Mouse (Mus musculus) B cell, adult 67 days (primary cell): ENCODE data around the gene Olfr821. TPM values are rescaled to one million over a fixed set of nuclear protein-coding genes. Genes with fewer than 3 reads are reported as not detected.

Experiments used
- total RNA-seq, 2 experiments: library from RNA; stranded (reverse); gene quantifications; 4 replicates each; pipeline ENCODE4 v1.2.4; 2023

Olfr821 gene
- total RNA-seq = not detected

DNA sequence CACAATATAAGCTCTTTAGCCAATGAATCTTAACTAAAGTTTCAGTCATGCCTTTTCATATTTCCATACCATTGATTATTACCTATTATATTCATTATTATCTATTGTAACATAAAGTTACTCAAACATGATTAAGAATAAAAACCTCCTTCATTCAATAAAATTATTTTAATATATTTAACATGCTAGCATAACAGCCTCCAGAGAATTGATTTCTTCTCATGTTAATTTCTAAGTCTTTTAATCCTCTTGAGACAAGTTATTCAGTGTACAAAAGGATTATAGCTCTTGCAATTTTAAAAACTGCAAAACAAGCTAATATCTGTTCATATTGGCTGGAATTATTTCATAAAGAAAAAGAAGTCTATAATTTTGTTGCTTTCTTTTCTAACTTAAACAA, at the start of gene Olfr821:
TSS of gene Olfr821 (plus strand) at position 301 of the 400 bp plus-strand sequence.

DNA sequence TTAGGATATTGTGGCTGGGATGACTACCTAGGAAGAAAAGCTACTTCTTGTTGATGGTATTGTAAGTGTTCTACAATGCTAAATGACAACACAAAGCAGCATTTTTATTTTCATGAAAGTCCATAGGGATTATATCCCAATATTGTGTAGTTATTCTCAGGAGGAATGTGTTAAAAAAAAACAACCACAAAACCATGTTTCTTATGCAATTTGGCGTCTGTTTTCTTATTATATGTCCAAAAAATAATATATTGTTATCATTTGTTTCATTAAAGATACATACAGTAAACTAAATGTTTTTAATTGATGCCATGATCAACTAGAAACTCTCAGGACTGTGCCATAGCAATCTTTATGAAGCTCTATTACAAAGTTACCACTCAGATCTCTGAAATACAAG, 45.2 kb upstream of the Olfr821 start, which contains the start of gene Gm10310:
TSS of gene Gm10310 (minus strand) at position 101 of the 400 bp plus-strand sequence.

DNA sequence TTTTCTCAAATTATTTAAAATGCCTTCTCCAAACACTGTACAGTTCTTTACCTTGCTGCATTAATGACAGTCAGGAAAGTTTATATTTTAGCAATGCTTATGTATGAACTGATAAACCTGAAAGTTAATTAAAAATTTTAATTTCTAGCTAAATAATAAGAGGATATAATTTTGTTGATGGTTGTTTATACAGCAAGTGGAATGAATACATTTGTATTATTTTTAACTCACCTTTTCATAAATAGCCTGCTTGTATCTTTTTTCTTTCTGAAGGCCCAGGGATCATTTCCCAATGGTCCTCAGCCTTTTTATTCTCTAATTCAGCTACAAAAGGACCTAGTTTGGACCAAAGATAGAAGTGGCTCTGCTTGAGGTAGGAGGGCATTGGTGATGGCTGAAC, 17.8 kb upstream of the Olfr821 start, which contains the start of gene Olfr820:
TSS of gene Olfr820 (plus strand) at position 301 of the 400 bp plus-strand sequence.

DNA sequence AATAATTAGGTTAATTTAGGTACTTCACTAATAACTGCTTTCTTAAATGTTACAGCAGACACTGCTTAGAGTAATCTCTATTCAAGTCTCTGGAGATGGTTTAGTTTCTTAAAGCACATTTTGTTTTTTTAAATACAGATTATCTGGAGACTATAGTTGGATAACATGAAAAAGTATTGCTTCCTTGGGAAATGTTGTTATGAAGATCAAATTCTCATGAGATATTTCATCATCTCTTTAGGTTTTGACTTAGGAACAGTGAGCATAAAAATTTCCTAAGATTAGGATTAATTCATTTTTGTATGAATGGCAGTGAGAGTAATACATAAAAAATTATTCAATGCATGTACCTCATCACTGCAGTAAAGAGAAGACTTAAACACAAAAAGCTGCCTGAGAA, 40.8 kb downstream of the Olfr821 start, which contains the start of gene Olfr822:
TSS of gene Olfr822 (plus strand) at position 301 of the 400 bp plus-strand sequence.

Other genes with a start within 250 kb of the Olfr821 start
- gene Olfr810, start 235.4 kb upstream of the Olfr821 start, total RNA-seq = not detected
- gene Olfr811, start 226.0 kb upstream of the Olfr821 start, total RNA-seq = not detected
- not detected for gene Olfr812, start 184.3 kb upstream of the Olfr821 start, total RNA-seq
- gene Olfr813, start 175.0 kb upstream of the Olfr821 start, total RNA-seq = not detected
- gene Olfr814, start 150.5 kb upstream of the Olfr821 start, total RNA-seq = not detected
- gene Olfr815, start 124.5 kb upstream of the Olfr821 start, total RNA-seq = not detected
- gene Olfr816, start 114.8 kb upstream of the Olfr821 start, total RNA-seq = not detected
- not detected for gene Olfr818, start 81.2 kb upstream of the Olfr821 start, total RNA-seq
- gene Olfr819, start 63.1 kb upstream of the Olfr821 start, total RNA-seq = not detected
- gene Olfr247, start 54.2 kb upstream of the Olfr821 start, total RNA-seq = not detected
- gene Gm10310, start 45.3 kb upstream of the Olfr821 start, total RNA-seq = not detected
- not detected for gene Olfr820, start 17.7 kb upstream of the Olfr821 start, total RNA-seq
- not detected for gene Olfr822, start 40.9 kb downstream of the Olfr821 start, total RNA-seq
- gene Olfr823, start 85.0 kb downstream of the Olfr821 start, total RNA-seq = not detected
- not detected for gene Olfr824, start 99.7 kb downstream of the Olfr821 start, total RNA-seq
- not detected for gene Olfr825, start 136.4 kb downstream of the Olfr821 start, total RNA-seq
- gene Olfr826, start 153.8 kb downstream of the Olfr821 start, total RNA-seq = not detected
- not detected for gene Olfr827, start 184.1 kb downstream of the Olfr821 start, total RNA-seq
- gene Neurod4, start 249.9 kb downstream of the Olfr821 start, total RNA-seq = under 1 TPM in 1 of 2 experiments, not detected in 1; 0.33 TPM